Mouse (Mus musculus): ENCODE measurements around the gene 4930524B15Rik.
"Not testable (repeated sequence)": the region's sequence is repeated elsewhere in the genome, so short reads cannot be mapped to it uniquely, and the experiment has no call there.

The 4930524B15Rik gene

DNA sequence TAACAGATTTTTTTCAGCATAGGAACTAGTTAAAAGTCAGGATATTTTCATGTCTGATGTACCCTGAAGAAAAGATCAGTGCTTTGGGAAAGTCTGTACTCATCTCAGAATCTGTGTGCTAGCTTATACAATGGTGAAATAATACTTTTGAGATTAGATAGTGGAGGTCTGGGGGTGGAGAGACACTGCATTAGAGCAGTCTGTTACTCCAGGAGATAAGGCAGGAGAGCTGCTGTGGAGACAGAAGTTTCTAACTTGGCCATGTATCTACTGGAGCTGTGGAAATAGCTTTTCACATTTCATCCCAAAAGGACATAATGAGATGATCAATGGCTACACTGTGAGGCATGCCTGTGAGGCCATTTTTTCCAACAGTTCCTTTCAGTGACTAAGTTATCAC, 17.9 kb downstream of the 4930524B15Rik start:
- in situ Hi-C loops (cut with MseI, MboI), result no loop called here

DNA sequence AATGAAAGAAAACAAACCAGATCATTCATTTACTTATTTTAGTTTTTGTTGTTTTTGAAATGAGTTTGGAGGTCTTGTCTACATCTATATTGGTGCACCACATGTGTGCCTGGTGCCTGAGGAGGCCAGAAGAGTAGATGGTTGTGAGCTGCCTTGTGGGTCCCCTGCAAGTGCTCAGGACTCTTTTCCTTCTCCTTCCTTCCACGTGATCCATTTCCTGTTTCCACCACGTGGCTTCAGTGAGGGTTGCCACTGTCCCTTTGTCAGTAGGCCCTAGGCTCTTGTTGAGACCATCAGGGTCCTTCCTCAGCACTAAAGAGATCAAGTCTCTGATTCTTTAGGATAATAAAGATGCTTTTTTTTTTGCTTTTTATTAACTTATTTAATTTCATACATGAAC, 19.4 kb downstream of the 4930524B15Rik start:
- in situ Hi-C loops (cut with MseI, MboI), result no loop called here

DNA sequence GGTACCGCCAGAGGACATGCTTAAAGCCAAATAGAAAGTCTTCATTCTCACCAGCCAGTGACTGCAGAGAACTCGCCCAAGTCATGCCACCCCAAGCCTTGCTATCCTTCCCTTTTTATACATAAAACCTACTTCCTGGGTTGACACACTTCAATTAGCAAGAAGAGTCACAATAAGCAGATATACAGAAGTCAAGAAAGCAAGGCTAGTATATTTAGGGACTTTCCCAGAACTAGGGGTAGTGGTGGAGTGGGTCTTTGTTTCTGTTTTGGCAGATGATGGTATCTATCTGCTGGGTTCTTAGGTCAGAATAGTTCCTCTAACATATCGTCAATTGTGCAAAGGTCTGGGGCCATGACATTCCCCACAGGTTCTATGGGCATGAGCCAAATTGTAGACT, 27.1 kb downstream of the 4930524B15Rik start:
- in situ Hi-C loops (cut with MseI, MboI), result no loop called here

DNA sequence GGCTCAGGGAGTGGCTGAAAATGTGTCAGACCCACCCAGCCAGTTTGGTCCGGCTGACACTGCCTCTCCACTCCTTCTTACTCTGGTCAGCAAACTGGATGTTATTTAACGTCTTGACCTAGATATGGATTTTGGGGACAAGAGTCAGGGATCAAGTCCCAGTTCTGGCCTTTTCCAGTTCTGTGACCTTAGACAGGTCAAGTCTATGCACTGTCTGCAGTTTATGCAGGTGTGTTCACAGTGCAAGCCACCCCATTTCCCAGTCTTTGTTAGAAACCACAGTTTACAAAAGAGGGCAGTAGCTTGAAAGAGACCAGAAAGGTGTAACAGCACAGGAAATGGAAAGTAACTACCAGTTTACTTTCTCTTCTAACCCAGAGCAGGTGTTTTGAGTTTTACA, 34.3 kb downstream of the 4930524B15Rik start:
- in situ Hi-C loops (cut with MseI, MboI), result no loop called here

DNA sequence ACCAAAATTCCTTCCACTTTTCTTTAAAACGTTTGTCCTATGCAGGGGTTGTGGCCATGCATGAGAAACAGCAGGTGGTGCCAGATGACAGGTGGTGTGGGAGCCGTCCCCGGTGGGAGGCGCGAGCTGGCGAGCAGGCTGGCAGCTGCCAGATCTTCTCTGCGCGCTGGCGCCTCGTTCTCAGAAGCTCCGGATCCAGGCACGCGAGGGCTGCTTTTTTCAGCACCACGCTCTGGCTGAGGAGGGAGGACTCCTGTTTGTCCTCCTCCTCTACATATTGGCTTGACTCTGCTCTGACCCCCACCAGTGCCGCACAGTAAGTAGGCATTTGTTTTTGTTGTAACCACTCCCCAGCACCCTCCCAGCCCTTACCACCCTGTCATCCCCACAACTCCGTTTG, 34.9 kb downstream of the 4930524B15Rik start, which contains the start of gene Nsg2:
Nsg2 (plus strand) TSS at position 183 of the 400 bp plus-strand sequence.
- in situ Hi-C loops (cut with MseI, MboI), result no loop called here

DNA sequence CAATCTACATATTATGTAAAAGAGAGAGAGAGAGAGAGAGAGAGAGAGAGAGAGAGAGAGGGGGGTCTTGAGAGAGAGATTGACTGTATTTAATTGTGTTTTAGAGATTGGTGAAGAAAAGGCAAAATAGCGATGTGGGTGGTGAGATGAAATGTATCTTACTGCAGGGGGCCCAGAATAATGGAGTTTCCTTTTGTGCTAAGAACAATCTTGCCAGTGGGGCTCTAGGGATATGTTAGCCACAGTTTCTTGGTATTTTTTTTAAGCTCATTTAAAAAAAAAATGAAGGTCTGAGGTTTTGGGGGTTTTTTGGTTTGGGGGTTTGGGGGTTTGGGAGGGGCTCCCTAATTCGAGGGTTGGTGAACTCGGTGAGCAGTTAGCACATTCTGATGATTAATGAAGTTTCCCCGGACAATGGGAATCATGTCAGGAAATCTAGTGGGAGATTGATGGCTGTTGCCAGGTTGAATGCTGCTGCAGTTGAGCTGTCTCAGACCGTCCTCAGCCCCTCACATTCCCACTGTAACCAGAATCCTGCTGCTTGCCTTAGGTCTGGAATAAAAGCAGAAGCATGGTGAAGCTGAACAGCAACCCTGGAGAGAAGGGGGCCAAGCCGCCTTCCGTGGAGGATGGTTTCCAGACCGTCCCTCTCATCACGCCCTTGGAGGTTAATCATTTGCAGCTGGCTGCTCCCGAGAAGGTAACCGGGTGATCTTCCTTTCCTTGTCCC, 36.0 kb downstream of the 4930524B15Rik start:
- in situ Hi-C loops (cut with MseI, MboI), result no loop called here

DNA sequence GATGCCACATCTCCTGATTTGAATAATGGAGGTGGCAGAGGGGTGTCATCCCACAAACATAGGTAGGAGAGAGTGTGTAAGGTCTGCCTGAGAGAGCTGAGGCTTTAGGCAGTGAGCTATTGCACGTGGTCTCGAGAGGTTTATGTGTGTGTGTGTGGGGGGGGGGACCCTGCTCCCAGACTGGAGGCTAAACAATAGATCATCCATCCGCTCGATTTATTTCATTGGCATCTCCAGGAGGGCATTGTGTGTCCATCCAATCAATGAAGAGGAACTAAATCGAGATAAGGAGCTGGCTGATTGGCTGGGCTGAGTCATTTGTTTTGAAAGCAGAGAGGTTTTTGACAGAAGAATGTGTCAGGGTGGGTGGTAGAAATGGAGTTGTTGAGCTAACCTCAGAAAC, 37.3 kb downstream of the 4930524B15Rik start:
- in situ Hi-C loops (cut with MseI, MboI), result no loop called here

DNA sequence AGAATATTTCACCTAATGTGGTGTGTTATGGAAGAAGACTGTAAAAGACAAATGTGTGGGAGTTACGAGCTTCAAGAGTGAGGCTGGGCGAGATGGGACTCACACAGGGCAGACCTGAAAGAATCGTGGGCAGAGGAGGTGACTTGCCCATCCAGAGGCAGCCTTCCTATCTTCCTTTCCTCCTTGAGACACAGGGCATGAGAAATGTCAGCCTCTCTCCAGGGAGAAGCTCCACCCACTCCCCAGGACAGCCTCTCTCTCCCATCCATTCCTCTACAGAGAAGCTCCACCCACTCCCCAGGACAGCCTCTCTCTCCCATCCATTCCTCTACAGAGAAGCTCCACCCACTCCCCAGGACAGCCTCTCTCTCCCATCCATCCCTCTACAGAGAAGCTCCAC, 42.7 kb downstream of the 4930524B15Rik start:
- in situ Hi-C loops (cut with MseI, MboI), result not testable (repeated sequence)

DNA sequence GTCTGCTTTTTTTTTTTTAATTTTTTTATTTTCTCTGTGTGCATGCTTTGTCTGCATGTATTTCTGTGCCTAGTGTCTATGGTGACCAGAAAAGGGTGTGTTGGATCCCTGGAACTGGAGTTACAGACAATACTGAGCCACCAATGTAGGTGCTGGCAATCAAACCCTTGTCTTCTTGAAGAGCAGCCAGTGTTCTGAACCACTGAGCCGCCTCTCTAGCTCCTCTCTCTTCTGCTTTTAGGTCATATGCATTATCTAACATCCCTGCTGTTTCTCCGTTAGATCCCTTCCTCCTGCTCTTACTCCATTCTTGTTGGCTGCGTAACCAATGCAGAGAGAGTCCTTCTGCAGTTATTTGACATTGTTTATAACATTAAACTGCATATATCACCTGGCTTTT, 43.5 kb downstream of the 4930524B15Rik start:
- in situ Hi-C loops (cut with MseI, MboI), result no loop called here

DNA sequence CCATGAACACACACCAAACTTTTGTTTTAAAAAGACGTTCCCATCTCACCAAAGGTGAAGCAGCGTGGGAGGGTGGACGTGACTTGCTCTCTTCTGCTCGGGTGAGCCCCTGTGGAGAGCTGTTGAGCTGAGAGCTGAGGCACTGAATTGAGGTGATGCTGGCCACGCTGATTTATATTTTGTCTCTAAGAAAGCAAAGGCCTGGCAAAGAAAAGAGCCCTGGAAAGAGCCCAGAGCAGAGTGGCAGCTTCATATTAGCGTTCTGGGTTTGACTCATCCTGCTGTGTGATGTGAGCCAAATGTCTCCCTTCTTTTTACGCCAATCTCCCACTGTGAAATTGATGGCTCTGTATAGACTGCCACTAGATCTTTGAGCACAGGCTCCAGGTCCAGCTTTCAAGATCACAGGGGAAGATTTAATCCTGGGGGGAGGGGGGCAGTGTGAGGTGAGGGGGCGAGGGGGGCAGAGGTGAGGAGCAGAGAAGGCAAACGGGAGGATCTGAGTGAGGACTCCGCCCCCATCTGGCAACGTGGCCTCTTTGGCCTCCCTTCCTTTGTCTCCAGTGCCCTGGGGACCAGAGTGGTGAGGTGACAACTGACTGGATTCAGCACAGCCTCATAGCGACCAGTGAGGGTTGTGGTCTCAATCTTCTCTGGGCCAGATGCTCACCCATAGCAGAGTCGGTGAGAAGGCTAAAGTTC, 44.7 kb downstream of the 4930524B15Rik start:
- in situ Hi-C loops (cut with MseI, MboI), result no loop called here

DNA sequence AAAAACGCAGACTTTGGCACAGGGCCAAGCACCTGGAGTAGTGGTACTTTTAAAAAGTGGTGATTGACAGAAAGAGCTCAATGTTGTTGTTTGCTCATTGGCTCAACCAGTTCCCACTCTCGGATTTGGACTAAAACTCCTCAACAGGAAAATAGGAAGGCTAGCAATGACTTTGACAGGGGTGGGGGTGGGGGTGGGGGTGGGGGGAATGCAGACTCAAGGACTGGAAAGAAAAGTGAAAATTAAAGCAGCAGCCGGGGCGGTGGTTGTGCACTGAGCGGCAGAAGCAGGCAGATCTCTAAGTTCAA, 45.2 kb downstream of the 4930524B15Rik start:
- in situ Hi-C loops (cut with MseI, MboI), result no loop called here

DNA sequence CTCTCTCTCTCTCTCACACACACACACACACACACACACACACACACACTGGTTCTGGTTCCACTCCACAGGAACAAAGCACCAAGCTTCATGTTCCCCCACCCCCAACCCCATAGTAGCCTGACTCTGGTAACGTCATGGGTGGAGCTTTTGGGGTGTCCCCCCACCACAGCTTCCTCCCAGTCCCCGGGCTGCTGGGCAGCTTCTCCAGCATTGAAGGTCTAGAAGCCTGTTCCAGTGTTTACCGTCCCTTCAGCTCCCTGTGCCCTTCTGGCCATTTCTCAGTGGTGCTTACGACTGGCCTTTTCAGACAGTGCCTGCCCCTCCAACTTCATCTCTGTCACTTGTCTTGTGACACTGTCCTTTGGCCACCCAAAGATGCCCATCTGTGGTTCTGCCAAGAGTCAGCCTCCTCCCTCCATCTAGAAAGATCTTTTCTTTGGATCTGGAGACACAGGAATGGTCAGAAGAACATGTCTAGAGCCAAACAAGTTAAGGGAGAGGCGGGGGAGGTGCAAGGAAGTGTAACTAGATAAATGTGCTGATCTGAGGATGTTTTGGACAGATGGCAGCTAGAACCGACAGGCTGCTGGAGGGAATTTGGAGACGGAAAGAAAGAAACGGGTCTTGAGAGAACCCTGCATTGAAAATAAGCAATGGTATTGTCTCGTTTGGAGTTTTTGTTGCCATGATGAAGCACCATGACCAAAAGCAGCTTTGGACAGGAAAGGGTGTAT, 46.6 kb downstream of the 4930524B15Rik start:
- in situ Hi-C loops (cut with MseI, MboI), result no loop called here

DNA sequence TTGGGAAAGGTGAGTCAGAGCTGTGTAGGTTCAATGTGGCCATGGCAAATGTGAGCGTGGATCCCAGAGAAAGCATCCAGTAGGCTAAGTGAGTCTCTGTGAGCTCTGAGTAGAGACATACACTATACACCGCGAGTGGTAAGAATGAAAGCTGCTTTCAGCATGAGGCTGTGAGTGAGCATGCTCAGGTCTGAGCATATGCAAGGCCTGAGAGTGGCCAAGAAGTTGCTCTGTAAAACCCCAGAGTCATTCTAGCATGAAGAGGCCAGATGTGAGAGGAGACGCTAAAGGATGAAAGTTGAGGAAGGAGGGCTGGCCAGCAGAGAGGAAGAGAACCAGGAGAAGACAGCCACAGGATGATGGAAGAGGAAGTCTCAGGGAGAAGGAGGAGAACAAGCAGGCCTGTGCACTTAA, 47.6 kb downstream of the 4930524B15Rik start:
- in situ Hi-C loops (cut with MseI, MboI), result no loop called here

DNA sequence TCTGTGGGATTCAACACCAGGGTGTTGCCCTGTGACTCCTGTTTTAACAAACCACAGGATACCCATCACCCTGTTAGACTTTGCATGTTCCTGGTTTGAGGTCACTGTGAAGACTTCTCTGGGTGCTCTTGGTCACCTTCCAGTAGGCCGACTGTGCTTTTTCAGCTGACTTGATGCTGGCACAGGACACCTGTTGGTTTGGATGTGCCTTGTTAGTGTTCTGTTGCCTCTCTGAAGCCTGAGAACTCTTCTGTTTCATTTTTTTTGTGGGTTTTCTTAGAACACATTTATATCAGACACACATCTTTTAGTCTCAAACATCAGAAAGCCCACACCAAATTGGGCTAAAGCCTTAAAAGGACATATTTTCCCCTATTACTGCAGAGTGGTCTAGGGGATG, 48.2 kb downstream of the 4930524B15Rik start:
- in situ Hi-C loops (cut with MseI, MboI), result no loop called here

DNA sequence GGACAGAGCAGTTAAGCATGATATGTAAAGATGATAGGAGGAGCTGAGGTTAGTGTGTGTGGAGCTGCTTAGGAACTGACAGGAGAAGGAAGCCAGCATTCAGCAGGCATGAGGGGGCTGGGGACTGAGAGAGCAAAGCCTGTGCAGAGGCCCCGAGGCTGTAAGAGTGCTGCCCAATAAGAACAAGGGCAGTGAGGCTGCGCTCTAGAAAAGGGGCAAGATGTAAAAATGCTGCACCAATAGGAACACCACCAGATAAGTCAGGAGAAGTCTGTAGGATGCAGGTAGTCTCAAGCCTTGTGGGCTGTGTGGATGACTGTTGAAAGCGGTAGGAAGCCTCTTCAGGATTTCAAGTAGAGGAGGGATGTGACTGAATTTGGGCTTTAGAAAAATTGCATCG, 52.8 kb downstream of the 4930524B15Rik start:
- in situ Hi-C loops (cut with MseI, MboI), result no loop called here

DNA sequence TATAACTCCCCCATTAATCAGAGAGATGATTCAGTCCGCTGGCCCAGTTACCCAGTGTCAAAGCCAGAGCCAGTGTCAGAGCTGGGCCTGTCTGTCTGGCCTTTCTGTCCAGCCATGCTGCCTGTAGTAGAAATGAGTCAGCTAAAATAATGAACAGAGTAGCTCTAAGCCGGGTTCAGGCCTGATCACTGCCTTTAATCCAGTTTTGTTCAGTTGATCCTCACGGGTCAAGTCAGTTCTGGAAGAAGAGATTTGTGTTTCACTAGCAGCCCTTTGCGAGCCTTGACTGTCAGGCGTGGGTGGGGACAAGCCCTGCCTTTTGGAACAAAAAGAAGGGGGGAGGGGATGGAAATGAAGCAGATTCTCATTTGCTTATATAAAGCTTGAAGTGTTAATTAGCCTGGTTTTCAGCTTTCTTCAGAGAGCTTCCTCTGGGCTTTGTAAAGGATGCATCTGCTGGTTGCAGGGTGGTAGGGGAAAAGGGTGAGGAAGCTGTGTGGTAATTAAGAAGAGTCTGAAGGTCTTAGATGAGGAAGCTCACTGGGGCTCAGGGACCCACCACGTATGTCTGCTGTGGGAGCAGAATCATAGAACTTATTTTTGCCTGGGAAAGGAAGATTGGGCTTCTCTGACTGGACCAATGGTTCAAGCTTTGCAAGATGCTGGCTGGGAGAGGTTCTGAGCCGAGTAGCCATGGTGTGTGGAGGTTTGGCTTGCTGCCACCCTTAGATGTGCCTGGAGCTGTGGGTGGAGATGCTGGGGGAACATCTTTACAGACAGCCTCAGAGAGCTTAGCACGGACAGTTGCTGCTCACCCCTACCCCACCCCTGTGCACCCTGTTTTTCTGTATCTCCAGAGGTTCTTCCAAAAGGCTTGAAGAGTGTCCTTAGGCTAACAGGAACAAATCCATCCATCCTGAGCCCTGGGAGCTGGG, 54.9 kb downstream of the 4930524B15Rik start:
- in situ Hi-C loops (cut with MseI, MboI), result no loop called here

DNA sequence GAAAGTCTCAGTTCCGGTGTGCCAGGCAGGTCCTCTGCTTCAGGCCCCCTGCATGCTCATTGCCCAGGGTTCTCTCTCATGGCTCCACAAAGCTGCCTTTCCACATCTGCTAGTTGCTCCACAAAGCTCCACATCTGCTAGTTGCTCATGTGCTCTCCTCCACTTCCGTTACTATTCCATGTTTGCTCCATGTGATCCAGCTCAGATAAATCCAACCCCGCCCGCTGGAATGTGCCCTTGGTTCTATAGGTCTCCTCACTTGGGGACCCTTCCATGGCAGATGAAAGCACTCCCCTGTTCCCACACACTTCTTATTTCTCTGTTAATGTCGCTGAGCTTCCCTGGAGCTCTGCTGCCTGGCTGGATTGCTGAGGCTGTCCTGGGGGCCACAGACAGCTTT, 61.2 kb downstream of the 4930524B15Rik start:
- in situ Hi-C loops (cut with MseI, MboI), result no loop called here

DNA sequence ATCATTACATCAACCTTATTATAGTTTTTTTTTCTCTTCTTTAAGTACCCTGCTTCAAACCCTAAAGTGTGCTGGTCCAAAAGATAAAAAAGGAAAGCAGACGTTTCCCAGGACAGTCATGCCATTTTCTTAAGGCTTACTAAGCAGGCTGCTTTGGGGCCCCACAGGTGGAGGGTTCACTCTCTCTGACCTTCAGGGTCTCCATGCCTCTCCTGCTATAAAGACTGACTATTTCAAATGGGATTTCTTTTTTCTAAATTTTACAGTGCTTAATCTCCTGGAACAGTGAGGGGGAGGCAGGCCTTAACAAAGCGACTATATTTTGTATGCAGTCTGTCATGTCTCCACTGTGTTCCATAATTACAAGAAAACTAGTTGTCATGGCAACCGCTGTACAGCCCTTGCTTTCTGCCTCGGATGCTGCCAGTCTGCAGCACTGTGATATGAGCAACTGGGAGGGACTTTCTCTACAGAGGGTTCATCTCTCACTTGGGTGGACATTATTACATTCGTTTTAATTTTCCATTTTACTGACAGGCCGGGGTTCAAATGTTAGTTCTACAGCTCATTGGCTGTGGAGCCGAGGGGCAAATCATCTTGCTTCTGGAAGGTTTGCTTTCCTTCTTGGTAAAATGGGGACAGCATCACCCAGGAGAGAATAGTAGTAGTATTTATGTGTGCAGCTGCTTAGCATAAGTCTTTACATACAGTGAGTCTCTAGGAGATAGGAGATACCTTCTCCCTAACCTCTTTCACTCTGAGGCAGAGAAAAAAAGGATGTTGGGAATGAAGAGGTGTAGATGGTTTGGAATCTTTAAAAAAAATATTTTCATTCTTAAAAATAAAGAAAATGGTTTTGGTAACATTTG, 62.3 kb downstream of the 4930524B15Rik start:
- in situ Hi-C loops (cut with MseI, MboI), result no loop called here

DNA sequence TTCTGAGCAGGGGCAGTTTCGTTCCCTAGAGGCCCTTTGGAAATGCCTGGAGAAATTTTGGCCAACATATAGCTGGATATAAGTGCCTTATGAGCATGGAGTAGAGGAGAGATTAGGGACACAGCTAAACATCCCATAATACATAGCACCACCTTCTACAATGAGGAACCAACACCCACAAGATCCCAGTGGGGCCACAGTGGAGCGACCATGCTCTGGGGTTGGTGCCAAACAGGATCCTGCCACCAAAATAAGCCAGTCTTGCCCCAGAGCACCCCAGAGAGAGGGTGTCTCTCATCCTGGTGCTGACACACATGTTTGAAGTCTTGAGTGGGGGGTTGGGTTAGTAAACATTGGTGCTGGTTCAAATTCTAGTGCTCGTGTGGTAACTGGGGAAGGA, 63.2 kb downstream of the 4930524B15Rik start:
- in situ Hi-C loops (cut with MseI, MboI), result no loop called here

Data from mouse trophoblast stem cell (cell line).